Mouse (Mus musculus): ENCODE measurements around the gene Fmn2. TPM values are rescaled to one million over a fixed set of nuclear protein-coding genes. Genes with fewer than 3 reads are reported as not detected.

The Fmn2 gene
- polyA plus RNA-seq, 1 experiment = 5.5 TPM

GRCm38 (mm10) chr1:174523512-174523828 lies 21.8 kb downstream of the Fmn2 start:
- H3K36me3 ChIP-seq (ENCODE audit: control insufficient read depth, insufficient read depth, low read length) = no peaks in the 10 kb centered on the region
- TF ChIP-seq POLR2A (IDR thresholded peaks at IDR 0.05; ENCODE audit: control insufficient read depth, low read depth, low read length) = no peak
- TF ChIP-seq CTCF (IDR thresholded peaks at IDR 0.05; ENCODE audit: control insufficient read depth, insufficient read depth, insufficient replicate concordance, low read depth, low read length) = no peak
- no peak overlapping the region for H3K4me3 ChIP-seq (ENCODE audit: control insufficient read depth, low read depth, low read length)
- no peaks in the 10 kb centered on the region for H3K27me3 ChIP-seq (ENCODE audit: control insufficient read depth, insufficient read depth, low read length)
- H3K4me1 ChIP-seq (ENCODE audit: control insufficient read depth, insufficient read depth, low read length) = no peaks in the 10 kb centered on the region
- H3K27ac ChIP-seq (ENCODE audit: control insufficient read depth, insufficient read depth, low read depth, low read length) = no peak overlapping the region

DNA sequence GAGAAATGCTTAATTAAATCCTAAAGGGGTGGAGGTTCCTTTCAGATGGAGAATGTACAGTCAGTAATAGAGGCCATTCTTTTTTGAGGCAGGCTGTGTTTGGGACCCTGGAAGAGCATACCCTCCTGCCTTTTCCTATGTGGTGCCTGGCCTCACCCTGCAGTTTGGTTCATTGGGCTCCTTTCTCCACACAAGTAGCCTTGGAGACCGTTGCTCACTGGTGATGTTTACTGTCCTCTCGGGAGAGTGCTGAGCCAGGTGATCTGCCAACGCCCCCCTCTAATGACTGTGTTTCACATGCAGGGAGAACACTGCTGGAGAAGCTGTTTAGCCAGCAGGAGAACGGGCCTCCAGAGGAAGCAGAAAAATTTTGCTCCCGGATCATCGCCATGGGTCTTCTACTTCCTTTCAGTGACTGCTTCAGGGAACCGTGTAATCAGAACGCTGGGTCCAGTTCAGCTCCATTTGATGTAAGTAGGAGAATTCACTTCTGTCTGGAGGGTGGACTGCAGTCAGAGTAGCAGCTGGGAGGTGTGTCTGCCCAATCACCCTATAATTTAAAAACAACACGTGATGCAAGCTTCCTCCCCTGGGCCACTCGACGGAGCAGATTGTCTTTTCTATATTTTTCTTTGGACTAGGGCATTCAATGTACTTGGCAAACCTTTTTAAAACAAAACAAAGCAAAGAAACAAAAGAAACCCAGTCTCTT lies 35.3 kb downstream of the Fmn2 start:
- H3K4me1 ChIP-seq (ENCODE audit: control insufficient read depth, insufficient read depth, low read length) = no peaks in the 10 kb centered on the region
- TF ChIP-seq POLR2A (IDR thresholded peaks at IDR 0.05; ENCODE audit: control insufficient read depth, low read depth, low read length) (no peak), CTCF (IDR thresholded peaks at IDR 0.05; ENCODE audit: control insufficient read depth, insufficient read depth, insufficient replicate concordance, low read depth, low read length) (no peak)
- no peak overlapping the region for H3K4me3 ChIP-seq (ENCODE audit: control insufficient read depth, low read depth, low read length)
- H3K36me3 ChIP-seq (ENCODE audit: control insufficient read depth, insufficient read depth, low read length) = no peaks in the 10 kb centered on the region
- H3K27ac ChIP-seq (ENCODE audit: control insufficient read depth, insufficient read depth, low read depth, low read length) = no peak overlapping the region
- no peaks in the 10 kb centered on the region for H3K27me3 ChIP-seq (ENCODE audit: control insufficient read depth, insufficient read depth, low read length)

GRCm38 (mm10) chr1:174537491-174537890 lies 35.9 kb downstream of the Fmn2 start:
- Histone ChIP-seq H3K27me3 (ENCODE audit: control insufficient read depth, insufficient read depth, low read length) (no peaks in the 10 kb centered on the region), H3K27ac (ENCODE audit: control insufficient read depth, insufficient read depth, low read depth, low read length) (no peak overlapping the region), H3K36me3 (ENCODE audit: control insufficient read depth, insufficient read depth, low read length) (no peaks in the 10 kb centered on the region), H3K4me1 (ENCODE audit: control insufficient read depth, insufficient read depth, low read length) (no peaks in the 10 kb centered on the region), H3K4me3 (ENCODE audit: control insufficient read depth, low read depth, low read length) (no peak overlapping the region)
- TF ChIP-seq POLR2A (IDR thresholded peaks at IDR 0.05; ENCODE audit: control insufficient read depth, low read depth, low read length) (no peak), CTCF (IDR thresholded peaks at IDR 0.05; ENCODE audit: control insufficient read depth, insufficient read depth, insufficient replicate concordance, low read depth, low read length) (no peak)

DNA sequence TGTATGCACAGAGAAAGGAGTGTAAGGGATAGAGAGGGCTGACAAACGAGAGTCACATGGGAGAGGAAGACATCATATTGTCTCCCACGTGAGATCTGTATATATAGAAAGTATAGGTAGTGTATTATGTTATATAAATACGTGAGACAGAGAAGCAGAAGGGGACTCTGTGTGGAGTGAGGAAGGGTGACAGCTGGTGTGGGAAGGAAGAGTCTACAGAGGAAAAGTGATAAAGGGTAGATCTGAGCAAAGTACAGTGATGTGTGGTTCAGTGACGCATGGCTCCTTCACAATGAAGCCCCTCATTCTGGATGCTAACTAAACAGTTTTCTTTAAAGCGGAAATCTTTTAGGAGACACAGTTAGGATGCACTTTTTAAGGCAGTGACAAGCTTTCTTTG lies 46.7 kb downstream of the Fmn2 start:
- H3K4me1 ChIP-seq (ENCODE audit: control insufficient read depth, insufficient read depth, low read length) = no peaks in the 10 kb centered on the region
- H3K27ac ChIP-seq (ENCODE audit: control insufficient read depth, insufficient read depth, low read depth, low read length) = no peak overlapping the region
- H3K27me3 ChIP-seq (ENCODE audit: control insufficient read depth, insufficient read depth, low read length) = no peaks in the 10 kb centered on the region
- H3K4me3 ChIP-seq (ENCODE audit: control insufficient read depth, low read depth, low read length) = no peak overlapping the region
- no peaks in the 10 kb centered on the region for H3K36me3 ChIP-seq (ENCODE audit: control insufficient read depth, insufficient read depth, low read length)
- TF ChIP-seq CTCF (IDR thresholded peaks at IDR 0.05; ENCODE audit: control insufficient read depth, insufficient read depth, insufficient replicate concordance, low read depth, low read length) = no peak

DNA sequence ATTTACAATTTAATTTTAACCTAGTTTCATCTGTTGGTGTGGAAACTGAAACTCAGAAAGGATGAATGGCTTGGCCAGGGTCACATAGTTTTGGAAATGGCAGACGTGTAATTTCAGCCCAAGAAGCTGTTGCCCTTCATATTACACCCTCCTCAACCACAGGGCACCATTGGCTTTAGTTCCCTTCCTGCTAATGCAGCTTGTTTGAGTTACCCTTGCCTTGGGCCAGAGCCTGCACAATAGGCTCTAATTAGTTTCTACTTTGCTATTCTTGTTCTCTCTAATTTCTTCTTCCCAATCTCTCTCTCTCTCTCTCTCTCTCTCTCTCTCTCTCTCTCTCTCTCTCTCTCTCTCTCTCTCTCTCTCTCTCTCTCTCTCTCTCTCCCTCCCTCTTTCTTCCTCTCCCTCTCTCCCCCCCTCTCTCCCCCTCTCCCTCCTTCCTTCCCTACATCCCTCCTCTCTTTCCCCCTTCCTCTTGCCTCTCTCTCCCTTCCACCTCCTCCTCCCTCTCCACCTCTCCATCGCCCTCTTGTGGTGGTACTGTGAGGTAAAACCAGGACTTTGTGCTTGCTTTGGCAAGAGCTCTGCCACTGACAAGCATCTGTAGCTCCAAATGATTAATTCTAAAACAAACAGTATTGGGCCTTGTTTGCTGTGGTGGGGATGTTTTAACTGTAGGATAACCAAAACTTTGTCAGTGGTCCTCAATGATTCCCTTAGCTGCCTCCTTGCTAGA lies 51.8 kb downstream of the Fmn2 start:
- no peaks in the 10 kb centered on the region for H3K4me1 ChIP-seq (ENCODE audit: control insufficient read depth, insufficient read depth, low read length)
- TF ChIP-seq CTCF (IDR thresholded peaks at IDR 0.05; ENCODE audit: control insufficient read depth, insufficient read depth, insufficient replicate concordance, low read depth, low read length) (peak; percentile 69; the same call in 1 of the 2 replicates), POLR2A (IDR thresholded peaks at IDR 0.05; ENCODE audit: control insufficient read depth, low read depth, low read length) (no peak)
- no peaks in the 10 kb centered on the region for H3K36me3 ChIP-seq (ENCODE audit: control insufficient read depth, insufficient read depth, low read length)
- no peak overlapping the region for H3K4me3 ChIP-seq (ENCODE audit: control insufficient read depth, low read depth, low read length)
- H3K27me3 ChIP-seq (ENCODE audit: control insufficient read depth, insufficient read depth, low read length) = no peaks in the 10 kb centered on the region
- no peak overlapping the region for H3K27ac ChIP-seq (ENCODE audit: control insufficient read depth, insufficient read depth, low read depth, low read length)

- Histone ChIP-seq H3K4me3 (ENCODE audit: control insufficient read depth, low read depth, low read length) (no peak overlapping the region), H3K4me1 (ENCODE audit: control insufficient read depth, insufficient read depth, low read length) (no peaks in the 10 kb centered on the region), H3K27me3 (ENCODE audit: control insufficient read depth, insufficient read depth, low read length) (no peaks in the 10 kb centered on the region), H3K27ac (ENCODE audit: control insufficient read depth, insufficient read depth, low read depth, low read length) (no peak overlapping the region), H3K36me3 (ENCODE audit: control insufficient read depth, insufficient read depth, low read length) (no peaks in the 10 kb centered on the region)
- TF ChIP-seq CTCF (IDR thresholded peaks at IDR 0.05; ENCODE audit: control insufficient read depth, insufficient read depth, insufficient replicate concordance, low read depth, low read length) (no peak), POLR2A (IDR thresholded peaks at IDR 0.05; ENCODE audit: control insufficient read depth, low read depth, low read length) (no peak)
Observed at GRCm38 (mm10) chr1:174555412-174555811, 53.8 kb downstream of the Fmn2 start.

DNA sequence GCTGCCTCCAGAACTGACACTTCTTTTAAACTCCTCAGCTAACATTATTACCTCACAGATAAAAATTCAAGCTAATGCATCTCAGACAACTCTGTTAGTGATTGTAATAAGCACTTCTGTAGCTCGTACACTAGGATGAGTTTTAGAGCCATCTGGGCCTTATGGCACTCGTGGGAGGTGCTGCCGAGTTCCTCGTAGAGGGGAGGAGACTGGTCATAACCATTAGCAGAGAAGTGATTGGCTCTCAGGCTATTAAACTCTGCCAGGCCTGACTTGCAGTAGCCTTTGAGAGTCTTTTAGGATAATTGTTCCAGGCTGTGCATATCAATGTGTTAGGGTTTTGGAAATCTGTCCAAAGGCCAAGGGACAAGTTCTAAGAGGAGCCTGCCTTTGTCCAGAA lies 55.6 kb downstream of the Fmn2 start:
- no peaks in the 10 kb centered on the region for H3K27me3 ChIP-seq (ENCODE audit: control insufficient read depth, insufficient read depth, low read length)
- TF ChIP-seq POLR2A (IDR thresholded peaks at IDR 0.05; ENCODE audit: control insufficient read depth, low read depth, low read length) (no peak), CTCF (IDR thresholded peaks at IDR 0.05; ENCODE audit: control insufficient read depth, insufficient read depth, insufficient replicate concordance, low read depth, low read length) (no peak)

More for the DNA sequence above, 55.6 kb downstream of the Fmn2 start:
- Histone ChIP-seq H3K4me3 (ENCODE audit: control insufficient read depth, low read depth, low read length) (no peak overlapping the region), H3K27ac (ENCODE audit: control insufficient read depth, insufficient read depth, low read depth, low read length) (no peak overlapping the region), H3K36me3 (ENCODE audit: control insufficient read depth, insufficient read depth, low read length) (no peaks in the 10 kb centered on the region), H3K4me1 (ENCODE audit: control insufficient read depth, insufficient read depth, low read length) (no peaks in the 10 kb centered on the region)

All from testis, adult 2 months (tissue).